Mouse (Mus musculus): ENCODE measurements at regions not wholly inside any gene's neighbourhood (a gene's known extent, or its start where the extent isn't known, plus 50 kb on each side); places are given as distances from the start of the nearest gene placed in this dataset.

GRCm38 (mm10) chr3:50605750-50606149 is 162.3 kb upstream of the Slc7a11 start:
- no peaks in the 10 kb centered on the region for H3K4me1 ChIP-seq
- H3K9ac ChIP-seq: no peak overlapping the region
- H3K4me3 ChIP-seq: no peak overlapping the region
- no peak overlapping the region for H3K4me2 ChIP-seq (replicated peaks)
- H3K9me3 ChIP-seq: no peaks in the 10 kb centered on the region
- H3K27ac ChIP-seq: no peak overlapping the region
- 90% methylated on average over 4 of the region's 4 CpGs for WGBS
- no peaks in the 10 kb centered on the region for H3K27me3 ChIP-seq
- no peak for ATAC-seq (ENCODE audit: insufficient number of reproducible peaks, insufficient read depth, low FRiP score, low TSS enrichment)
- H3K36me3 ChIP-seq: no peaks in the 10 kb centered on the region

GRCm38 (mm10) chr3:50603182-50603581 is 159.8 kb upstream of the Slc7a11 start:
- no peak overlapping the region for H3K4me3 ChIP-seq
- no peak for ATAC-seq (ENCODE audit: insufficient number of reproducible peaks, insufficient read depth, low FRiP score, low TSS enrichment)
- 83% methylated on average over 7 of the region's 7 CpGs for WGBS

GRCm38 (mm10) chr3:50595732-50596131 is 152.3 kb upstream of the Slc7a11 start:
- 91% methylated on average over 1 of the region's 1 CpGs for WGBS
- H3K9ac ChIP-seq: no peak overlapping the region
- ATAC-seq (ENCODE audit: insufficient number of reproducible peaks, insufficient read depth, low FRiP score, low TSS enrichment): no peak
- H3K27me3 ChIP-seq: no peaks in the 10 kb centered on the region
- H3K4me3 ChIP-seq: no peak overlapping the region
- 0 out of 2 replicates have a peak, but pooled peaks cover 3% of the 10 kb centered on the region for H3K9me3 ChIP-seq
- no peaks in the 10 kb centered on the region for H3K4me1 ChIP-seq
- no peak overlapping the region for H3K27ac ChIP-seq
- no peaks in the 10 kb centered on the region for H3K36me3 ChIP-seq
- no peak overlapping the region for H3K4me2 ChIP-seq (replicated peaks)

More at GRCm38 (mm10) chr3:50603182-50603581, 159.8 kb upstream of the Slc7a11 start:
- H3K9ac ChIP-seq: no peak overlapping the region
- H3K27me3 ChIP-seq: no peaks in the 10 kb centered on the region
- H3K9me3 ChIP-seq: no peaks in the 10 kb centered on the region
- H3K4me2 ChIP-seq (replicated peaks): no peak overlapping the region
- H3K27ac ChIP-seq: no peak overlapping the region
- no peaks in the 10 kb centered on the region for H3K36me3 ChIP-seq
- H3K4me1 ChIP-seq: no peaks in the 10 kb centered on the region

- WGBS: 88% methylated on average over 1 of the region's 1 CpGs
- ATAC-seq (ENCODE audit: insufficient number of reproducible peaks, insufficient read depth, low FRiP score, low TSS enrichment): no peak
- no peaks in the 10 kb centered on the region for H3K9me3 ChIP-seq
Observed at GRCm38 (mm10) chr3:50584323-50584722, 140.9 kb upstream of the Slc7a11 start.

GRCm38 (mm10) chr3:50583475-50583874 is 140.1 kb upstream of the Slc7a11 start:
- Histone ChIP-seq H3K27ac (no peak overlapping the region), H3K4me2 (replicated peaks) (no peak overlapping the region), H3K4me3 (no peak overlapping the region), H3K9ac (no peak overlapping the region), H3K27me3 (no peaks in the 10 kb centered on the region), H3K4me1 (no peaks in the 10 kb centered on the region), H3K36me3 (no peaks in the 10 kb centered on the region), H3K9me3 (no peaks in the 10 kb centered on the region)
- no peak for ATAC-seq (ENCODE audit: insufficient number of reproducible peaks, insufficient read depth, low FRiP score, low TSS enrichment)
- WGBS: 73% methylated on average over 6 of the region's 6 CpGs

More at GRCm38 (mm10) chr3:50584323-50584722, 140.9 kb upstream of the Slc7a11 start:
- Histone ChIP-seq H3K9ac (no peak overlapping the region), H3K27ac (no peak overlapping the region), H3K4me3 (no peak overlapping the region), H3K4me2 (replicated peaks) (no peak overlapping the region), H3K36me3 (no peaks in the 10 kb centered on the region), H3K27me3 (no peaks in the 10 kb centered on the region), H3K4me1 (no peaks in the 10 kb centered on the region)

GRCm38 (mm10) chr3:50574388-50574787 is 131.0 kb upstream of the Slc7a11 start:
- Histone ChIP-seq H3K36me3 (no peaks in the 10 kb centered on the region), H3K4me3 (no peak overlapping the region)
- ATAC-seq (ENCODE audit: insufficient number of reproducible peaks, insufficient read depth, low FRiP score, low TSS enrichment): no peak

GRCm38 (mm10) chr3:50570027-50570426 is 126.6 kb upstream of the Slc7a11 start:
- H3K36me3 ChIP-seq: no peaks in the 10 kb centered on the region
- H3K4me3 ChIP-seq: no peak overlapping the region
- H3K27ac ChIP-seq: no peak overlapping the region
- peaks cover 6% of the 10 kb centered on the region; the same call in 1 of the 2 replicates for H3K4me1 ChIP-seq
- H3K9ac ChIP-seq: no peak overlapping the region
- no peaks in the 10 kb centered on the region for H3K9me3 ChIP-seq
- ATAC-seq (ENCODE audit: insufficient number of reproducible peaks, insufficient read depth, low FRiP score, low TSS enrichment): no peak
- no peak overlapping the region for H3K4me2 ChIP-seq (replicated peaks)
- H3K27me3 ChIP-seq: no peaks in the 10 kb centered on the region

More at GRCm38 (mm10) chr3:50574388-50574787, 131.0 kb upstream of the Slc7a11 start:
- H3K4me1 ChIP-seq: no peaks in the 10 kb centered on the region
- no peaks in the 10 kb centered on the region for H3K27me3 ChIP-seq
- no peaks in the 10 kb centered on the region for H3K9me3 ChIP-seq
- WGBS: 96% methylated on average over 9 of the region's 9 CpGs
- no peak overlapping the region for H3K9ac ChIP-seq
- no peak overlapping the region for H3K27ac ChIP-seq
- no peak overlapping the region for H3K4me2 ChIP-seq (replicated peaks)

GRCm38 (mm10) chr3:50569565-50569964 is 126.2 kb upstream of the Slc7a11 start:
- Histone ChIP-seq H3K9ac (no peak overlapping the region), H3K4me2 (replicated peaks) (no peak overlapping the region), H3K4me3 (no peak overlapping the region), H3K27me3 (no peaks in the 10 kb centered on the region), H3K27ac (no peak overlapping the region), H3K36me3 (no peaks in the 10 kb centered on the region), H3K9me3 (no peaks in the 10 kb centered on the region), H3K4me1 (peaks cover 6% of the 10 kb centered on the region; the same call in 1 of the 2 replicates)
- no peak for ATAC-seq (ENCODE audit: insufficient number of reproducible peaks, insufficient read depth, low FRiP score, low TSS enrichment)
- WGBS: 89% methylated on average over 10 of the region's 10 CpGs

GRCm38 (mm10) chr3:50554150-50554549 is 110.7 kb upstream of the Slc7a11 start:
- 36% methylated on average over 1 of the region's 1 CpGs for whole genome bisulfite sequencing
- Histone ChIP-seq H3K4me2 (replicated peaks) (no peak overlapping the region), H3K27ac (no peak overlapping the region), H3K9me3 (no peaks in the 10 kb centered on the region), H3K36me3 (no peaks in the 10 kb centered on the region), H3K9ac (no peak overlapping the region), H3K27me3 (no peaks in the 10 kb centered on the region), H3K4me1 (no peaks in the 10 kb centered on the region), H3K4me3 (no peak overlapping the region)
- no peak for ATAC-seq (ENCODE audit: insufficient number of reproducible peaks, insufficient read depth, low FRiP score, low TSS enrichment)

- Histone ChIP-seq H3K9me3 (no peaks in the 10 kb centered on the region), H3K27me3 (no peaks in the 10 kb centered on the region), H3K4me1 (no peaks in the 10 kb centered on the region), H3K36me3 (no peaks in the 10 kb centered on the region), H3K4me2 (replicated peaks) (no peak overlapping the region), H3K27ac (no peak overlapping the region), H3K9ac (no peak overlapping the region), H3K4me3 (no peak overlapping the region)
- WGBS: 88% methylated on average over 4 of the region's 4 CpGs
- ATAC-seq (ENCODE audit: insufficient number of reproducible peaks, insufficient read depth, low FRiP score, low TSS enrichment): no peak
Observed at GRCm38 (mm10) chr3:50548568-50548967, 105.2 kb upstream of the Slc7a11 start.

GRCm38 (mm10) chr3:50530654-50531053 is 87.2 kb upstream of the Slc7a11 start:
- Histone ChIP-seq H3K4me3 (no peak overlapping the region), H3K27me3 (no peaks in the 10 kb centered on the region), H3K9me3 (no peaks in the 10 kb centered on the region), H3K4me1 (no peaks in the 10 kb centered on the region), H3K36me3 (no peaks in the 10 kb centered on the region), H3K4me2 (replicated peaks) (no peak overlapping the region), H3K27ac (no peak overlapping the region), H3K9ac (no peak overlapping the region)
- WGBS: 36% methylated on average over 2 of the region's 2 CpGs
- ATAC-seq (ENCODE audit: insufficient number of reproducible peaks, insufficient read depth, low FRiP score, low TSS enrichment): no peak

- H3K9ac ChIP-seq: no peak overlapping the region
- H3K4me3 ChIP-seq: no peak overlapping the region
- no peak for ATAC-seq (ENCODE audit: insufficient number of reproducible peaks, insufficient read depth, low FRiP score, low TSS enrichment)
- H3K27me3 ChIP-seq: no peaks in the 10 kb centered on the region
- no peaks in the 10 kb centered on the region for H3K9me3 ChIP-seq
- H3K4me1 ChIP-seq: no peaks in the 10 kb centered on the region
- 85% methylated on average over 1 of the region's 1 CpGs for WGBS
- no peaks in the 10 kb centered on the region for H3K36me3 ChIP-seq
- H3K27ac ChIP-seq: no peak overlapping the region
- H3K4me2 ChIP-seq (replicated peaks): no peak overlapping the region
Observed at GRCm38 (mm10) chr3:50524006-50524405, 80.6 kb upstream of the Slc7a11 start.

GRCm38 (mm10) chr3:50507211-50507610 is 63.8 kb upstream of the Slc7a11 start:
- Histone ChIP-seq H3K27ac (no peak overlapping the region), H3K4me2 (replicated peaks) (no peak overlapping the region), H3K36me3 (no peaks in the 10 kb centered on the region), H3K4me3 (no peak overlapping the region), H3K9me3 (no peaks in the 10 kb centered on the region), H3K27me3 (no peaks in the 10 kb centered on the region), H3K4me1 (no peaks in the 10 kb centered on the region), H3K9ac (no peak overlapping the region)
- WGBS: 87% methylated on average over 2 of the region's 2 CpGs
- ATAC-seq (ENCODE audit: insufficient number of reproducible peaks, insufficient read depth, low FRiP score, low TSS enrichment): no peak
